Mouse (Mus musculus) kidney, postnatal 36 days (tissue): ENCODE data around the gene Ntrk3.

ENCODE experiments used
- DNase-seq, 2 experiments: peaks; one replicate each; pipeline ENCODE4 v3.0.0; 2021 to 2022; ENCODE audit warnings: mixed read lengths in 2 of 2

Ntrk3 gene

GRCm38 (mm10) chr7:78439361-78440120 lies 298.3 kb downstream of the Ntrk3 start:
- DNase-seq, result no peak

GRCm38 (mm10) chr7:78433617-78434144 lies 304.1 kb downstream of the Ntrk3 start:
- no peak for DNase-seq

- DNase-seq, result no peak
Observed at GRCm38 (mm10) chr7:78431611-78432010, 306.2 kb downstream of the Ntrk3 start.

GRCm38 (mm10) chr7:78412172-78412571 lies 325.6 kb downstream of the Ntrk3 start:
- DNase-seq, result no peak

- no peak for DNase-seq
Observed at GRCm38 (mm10) chr7:78409970-78410369, 327.8 kb downstream of the Ntrk3 start.

- DNase-seq, result no peak
Observed at GRCm38 (mm10) chr7:78406641-78407291, 331.0 kb downstream of the Ntrk3 start.

GRCm38 (mm10) chr7:78404481-78404880 lies 333.3 kb downstream of the Ntrk3 start:
- DNase-seq, result no peak

GRCm38 (mm10) chr7:78402495-78402894 lies 335.3 kb downstream of the Ntrk3 start:
- DNase-seq, result no peak

GRCm38 (mm10) chr7:78400219-78400618 lies 337.6 kb downstream of the Ntrk3 start:
- no peak for DNase-seq

GRCm38 (mm10) chr7:78398377-78398776 lies 339.4 kb downstream of the Ntrk3 start:
- no peak for DNase-seq

GRCm38 (mm10) chr7:78397215-78397614 lies 340.6 kb downstream of the Ntrk3 start:
- DNase-seq, result no peak

- DNase-seq, result no peak
Observed at GRCm38 (mm10) chr7:78390019-78390418, 347.8 kb downstream of the Ntrk3 start.

- no peak for DNase-seq
Observed at GRCm38 (mm10) chr7:78388101-78388500, 349.7 kb downstream of the Ntrk3 start.

- no peak for DNase-seq
Observed at GRCm38 (mm10) chr7:78385971-78386370, 351.8 kb downstream of the Ntrk3 start.

- DNase-seq, result no peak
Observed at GRCm38 (mm10) chr7:78384111-78384510, 353.7 kb downstream of the Ntrk3 start.

GRCm38 (mm10) chr7:78382126-78382525 lies 355.7 kb downstream of the Ntrk3 start:
- DNase-seq, result no peak

- no peak for DNase-seq
Observed at GRCm38 (mm10) chr7:78379784-78380183, 358.0 kb downstream of the Ntrk3 start.

- DNase-seq, result no peak
Observed at GRCm38 (mm10) chr7:78378306-78378705, 359.5 kb downstream of the Ntrk3 start.

GRCm38 (mm10) chr7:78376875-78377274 lies 360.9 kb downstream of the Ntrk3 start:
- no peak for DNase-seq

GRCm38 (mm10) chr7:78361341-78362309 lies 376.2 kb downstream of the Ntrk3 start:
- DNase-seq, result no peak

- DNase-seq, result no peak
Observed at GRCm38 (mm10) chr7:78347464-78347863, 390.3 kb downstream of the Ntrk3 start.

- DNase-seq, result no peak
Observed at GRCm38 (mm10) chr7:78333422-78333821, 404.4 kb downstream of the Ntrk3 start.

- no peak for DNase-seq
Observed at GRCm38 (mm10) chr7:78328301-78328700, 409.5 kb downstream of the Ntrk3 start.
